Mouse (Mus musculus): ENCODE data around the gene Rnf224.

GRCm38 (mm10) chr2:25255284-25255779, 18.7 kb upstream of the Rnf224 start, which contains the start of gene Tmem203:
- TF ChIP-seq POLR2A (IDR thresholded peaks at IDR 0.05; ENCODE audit: control insufficient read depth in 1 of 2, insufficient read depth in 1 of 2, low read depth in 1 of 2, low read length in 2 of 2, poor library complexity in 1 of 2) = peak; percentile 64 to 83; a peak in 3 of 4 replicates
- TF ChIP-seq CTCF (IDR thresholded peaks at IDR 0.05 in 2 of 3, conservative IDR thresholded peaks at IDR 0.05 in 1 of 3; ENCODE audit: control insufficient read depth in 1 of 3, insufficient read depth in 1 of 3, low read depth in 2 of 3, low read length in 3 of 3, poor library complexity in 1 of 3, severe bottlenecking in 1 of 3) = no peak
- no peak for TF ChIP-seq GATA1 (IDR thresholded peaks at IDR 0.05; ENCODE audit: low read depth, low read length)
- TF ChIP-seq KAT2A (conservative IDR thresholded peaks at IDR 0.05; ENCODE audit: low read depth, low read length) = peak; percentile 74; the same call in 1 of the 2 replicates
- TF ChIP-seq SIN3A (IDR thresholded peaks at IDR 0.05; ENCODE audit: low read length) = peak; percentile 100
- no peak for TF ChIP-seq TAL1 (IDR thresholded peaks at IDR 0.05; ENCODE audit: low read length)
- peak in 1 of 2 experiments; percentile 48; a peak in 1 of 4 replicates for TF ChIP-seq EP300 (IDR thresholded peaks at IDR 0.05; ENCODE audit: low read depth in 1 of 2, low read length in 2 of 2)
- TF ChIP-seq MAFK (IDR thresholded peaks at IDR 0.05; ENCODE audit: borderline replicate concordance, low read depth, low read length) = no peak
- no peak for TF ChIP-seq RAD21 (IDR thresholded peaks at IDR 0.05; ENCODE audit: low read depth, low read length)
